Mouse (Mus musculus) splenic B cell, adult 2 months (primary cell): ENCODE results near the gene Eml1.

Experiments used
- DNase-seq: peaks from one replicate; pipeline ENCODE4 v3.0.0-alpha.2; 2011; ENCODE audit warnings: low read depth, low spot score
- H3K27me3 ChIP-seq: 2 replicates; pipeline ENCODE4 v1.6.1; 2012; ENCODE audit warnings: mild to moderate bottlenecking, low read length, moderate library complexity, mixed read lengths; ENCODE audit not compliant: control insufficient read depth, poor library complexity, insufficient read depth, severe bottlenecking
- H3K36me3 ChIP-seq: 2 replicates; pipeline ENCODE4 v1.6.1; 2012; ENCODE audit warnings: mild to moderate bottlenecking, low read length, moderate library complexity, mixed read lengths; ENCODE audit not compliant: control insufficient read depth, poor library complexity, insufficient read depth, severe bottlenecking

Eml1 gene

DNA sequence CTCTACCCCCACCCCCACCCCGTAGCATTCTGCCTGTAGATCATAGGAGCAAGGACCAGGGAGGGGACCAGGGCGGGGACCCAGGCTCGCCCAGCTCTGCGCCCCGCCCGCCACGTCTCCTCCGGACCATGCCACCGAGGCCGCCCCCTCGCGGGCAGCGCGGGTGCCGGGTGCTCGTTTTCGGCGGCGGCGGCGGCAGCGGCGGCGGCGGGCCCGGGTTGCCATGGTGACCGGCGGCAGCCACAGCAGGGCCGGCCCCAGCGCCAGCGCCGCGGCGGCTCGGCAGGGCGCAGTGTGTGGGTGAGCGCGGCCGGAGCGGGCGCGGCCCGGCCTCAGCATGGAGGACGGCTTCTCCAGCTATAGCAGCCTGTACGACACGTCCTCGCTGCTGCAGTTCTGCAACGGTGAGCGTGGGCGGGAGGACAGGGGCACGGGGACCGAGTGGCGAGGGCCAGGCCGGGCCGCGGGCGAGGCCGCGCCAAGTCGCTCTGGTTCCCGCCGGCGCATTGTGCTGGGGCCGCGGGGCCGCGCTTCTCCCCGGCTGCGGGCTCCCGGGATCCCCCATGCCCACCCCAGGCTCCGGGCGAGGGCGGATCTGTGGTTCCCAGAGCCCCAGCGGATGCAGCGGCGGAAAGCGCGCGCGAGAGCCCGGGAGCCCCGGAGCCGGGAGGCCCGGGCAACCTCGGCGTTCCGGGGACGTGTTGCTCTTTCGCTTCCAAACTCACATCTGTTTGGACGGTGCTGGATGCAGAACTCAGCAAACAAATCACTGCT, 52.3 kb downstream of the Eml1 start:
- Histone ChIP-seq H3K27me3 (no peaks in the 10 kb centered on the region), H3K36me3 (no peaks in the 10 kb centered on the region)
- DNase-seq, result peak; percentile 23

DNA sequence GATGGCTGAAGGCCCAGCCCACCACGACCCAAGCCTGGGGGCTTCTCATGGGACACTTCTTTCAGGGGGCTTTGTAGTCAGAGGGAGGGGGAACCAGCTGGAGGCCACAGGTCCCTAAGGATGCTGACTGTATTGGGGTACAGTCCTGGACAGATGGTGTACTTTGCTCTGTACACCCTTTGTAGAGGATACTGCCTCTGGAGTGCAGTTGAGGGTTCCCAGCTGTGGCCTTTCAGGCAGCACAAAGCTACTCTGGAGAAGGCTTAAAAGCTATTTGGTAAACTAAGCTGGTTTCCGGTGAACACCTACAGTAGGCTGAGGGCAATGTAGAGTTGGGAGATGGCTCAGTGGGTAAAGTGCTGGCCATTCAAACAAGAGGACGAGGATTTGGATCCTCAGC, 60.2 kb downstream of the Eml1 start:
- DNase-seq, result no peak
- no peaks in the 10 kb centered on the region for H3K36me3 ChIP-seq
- H3K27me3 ChIP-seq, result no peaks in the 10 kb centered on the region

DNA sequence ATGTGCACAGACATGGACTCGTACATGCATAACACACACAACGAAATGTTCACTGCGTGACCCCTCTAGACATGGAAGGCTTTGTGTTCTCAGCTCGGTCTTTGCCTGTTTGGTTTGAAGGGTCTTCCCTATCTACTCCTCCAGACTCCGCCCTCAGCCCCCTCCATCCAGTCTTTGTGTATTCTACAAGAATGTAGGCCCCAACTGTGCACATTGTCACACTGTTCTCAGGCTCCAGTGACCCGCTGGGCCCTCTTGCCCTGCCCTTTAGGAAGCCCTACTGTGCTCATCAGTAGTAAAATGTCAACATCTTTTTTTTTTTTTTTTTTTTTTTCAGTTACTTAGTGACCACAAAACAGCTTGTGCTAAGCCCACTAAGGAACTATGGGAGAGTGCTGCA, 61.0 kb downstream of the Eml1 start:
- no peak for DNase-seq
- no peaks in the 10 kb centered on the region for H3K27me3 ChIP-seq
- no peaks in the 10 kb centered on the region for H3K36me3 ChIP-seq

DNA sequence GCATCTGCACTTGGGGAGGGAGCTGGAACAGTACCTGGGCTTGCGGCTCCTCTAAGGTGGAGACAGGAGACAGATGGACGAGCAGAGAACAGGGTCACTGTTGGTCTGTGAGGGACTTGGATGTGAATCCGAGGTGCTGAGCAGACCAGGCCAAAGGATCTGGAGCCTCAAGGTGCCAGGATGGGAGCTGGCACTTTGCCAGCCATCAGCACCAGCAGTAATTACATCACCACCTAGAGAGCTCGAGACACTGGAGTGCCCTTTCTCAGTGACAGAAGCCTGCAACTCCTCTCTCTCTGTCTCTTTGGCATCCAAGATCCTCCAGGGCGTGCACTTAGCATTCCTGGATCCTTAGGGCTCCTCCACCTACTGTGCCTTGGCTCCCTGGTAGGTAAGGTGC, 61.8 kb downstream of the Eml1 start:
- no peaks in the 10 kb centered on the region for H3K36me3 ChIP-seq
- no peaks in the 10 kb centered on the region for H3K27me3 ChIP-seq
- no peak for DNase-seq

- no peak for DNase-seq
- H3K36me3 ChIP-seq, result no peaks in the 10 kb centered on the region
- H3K27me3 ChIP-seq, result no peaks in the 10 kb centered on the region
These were observed 62.3 kb downstream of the Eml1 start for GRCm38 (mm10) chr12:108433030-108433429.

GRCm38 (mm10) chr12:108433498-108433897, 62.7 kb downstream of the Eml1 start:
- DNase-seq, result no peak
- Histone ChIP-seq H3K36me3 (no peaks in the 10 kb centered on the region), H3K27me3 (no peaks in the 10 kb centered on the region)

DNA sequence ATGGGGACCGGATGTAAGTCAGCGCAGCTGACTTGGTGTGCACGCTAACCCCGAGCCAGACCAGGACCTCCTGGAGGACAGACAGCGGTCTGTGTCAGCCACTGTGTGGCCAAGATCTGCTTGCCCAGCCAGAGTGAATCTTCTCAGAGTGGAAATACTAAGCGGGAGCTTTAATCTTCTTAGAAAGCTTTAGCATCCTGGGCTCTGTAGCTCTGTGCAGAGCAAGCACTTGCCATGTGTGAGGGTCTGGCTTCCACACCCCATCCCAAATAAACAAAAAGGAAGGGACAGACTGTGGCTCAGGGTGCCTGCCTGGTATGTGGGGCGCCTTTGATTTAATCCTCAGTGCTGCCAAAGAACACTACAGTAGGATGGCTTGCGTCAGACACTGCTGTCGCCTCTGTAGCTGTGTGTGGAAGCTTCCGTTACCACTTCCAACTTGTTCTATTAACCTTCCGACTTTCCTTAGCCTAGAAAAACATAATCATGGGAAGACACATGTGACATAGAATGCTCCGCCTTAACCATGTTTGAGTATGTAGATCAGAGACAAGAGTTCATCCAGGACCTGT, 64.8 kb downstream of the Eml1 start:
- DNase-seq, result no peak
- H3K27me3 ChIP-seq, result no peaks in the 10 kb centered on the region
- H3K36me3 ChIP-seq, result no peaks in the 10 kb centered on the region

- H3K27me3 ChIP-seq, result no peaks in the 10 kb centered on the region
- H3K36me3 ChIP-seq, result no peaks in the 10 kb centered on the region
- DNase-seq, result no peak
These were observed 65.5 kb downstream of the Eml1 start for GRCm38 (mm10) chr12:108436029-108436923.

- no peak for DNase-seq
- H3K36me3 ChIP-seq, result no peaks in the 10 kb centered on the region
These were observed 66.7 kb downstream of the Eml1 start for GRCm38 (mm10) chr12:108437446-108437845.

GRCm38 (mm10) chr12:108443271-108443670, 72.5 kb downstream of the Eml1 start:
- Histone ChIP-seq H3K27me3 (no peaks in the 10 kb centered on the region), H3K36me3 (no peaks in the 10 kb centered on the region)
- DNase-seq, result no peak

More at GRCm38 (mm10) chr12:108437446-108437845, 66.7 kb downstream of the Eml1 start:
- no peaks in the 10 kb centered on the region for H3K27me3 ChIP-seq

GRCm38 (mm10) chr12:108443708-108444107, 73.0 kb downstream of the Eml1 start:
- no peak for DNase-seq
- Histone ChIP-seq H3K27me3 (no peaks in the 10 kb centered on the region), H3K36me3 (no peaks in the 10 kb centered on the region)

- H3K36me3 ChIP-seq, result no peaks in the 10 kb centered on the region
- no peaks in the 10 kb centered on the region for H3K27me3 ChIP-seq
- DNase-seq, result no peak
These were observed 73.7 kb downstream of the Eml1 start for GRCm38 (mm10) chr12:108444166-108445115.

GRCm38 (mm10) chr12:108446721-108447120, 76.0 kb downstream of the Eml1 start:
- no peaks in the 10 kb centered on the region for H3K36me3 ChIP-seq
- DNase-seq, result no peak
- no peaks in the 10 kb centered on the region for H3K27me3 ChIP-seq

GRCm38 (mm10) chr12:108448396-108448795, 77.6 kb downstream of the Eml1 start:
- no peak for DNase-seq
- Histone ChIP-seq H3K36me3 (no peaks in the 10 kb centered on the region), H3K27me3 (no peaks in the 10 kb centered on the region)
